Mouse (Mus musculus): ENCODE data around the gene Mylk2. TPM values are rescaled to one million over a fixed set of nuclear protein-coding genes. Genes with fewer than 3 reads are reported as not detected.

Gene Mylk2
- total and polyA plus RNA-seq, 3 experiments: not detected

GRCm38 (mm10) chr2:152928219-152928987 is 17.3 kb downstream of the Mylk2 start:
- no peak overlapping the region for H3K9ac ChIP-seq (ENCODE audit: control insufficient read depth, low read depth, low read length, poor library complexity, severe bottlenecking)
- H3K4me3 ChIP-seq (ENCODE audit: control insufficient read depth in 1 of 2, insufficient read depth in 1 of 2, low read depth in 2 of 2, low read length in 2 of 2): no peak overlapping the region
- no peaks in the 10 kb centered on the region for H3K79me2 ChIP-seq (ENCODE audit: control insufficient read depth, insufficient read depth, low read length, poor library complexity)
- no peak for TF ChIP-seq EP300 (IDR thresholded peaks at IDR 0.05; ENCODE audit: low read depth in 1 of 2, low read length in 2 of 2)
- TF ChIP-seq ZMIZ1 (IDR thresholded peaks at IDR 0.05; ENCODE audit: low read depth, low read length): no peak
- no peak for TF ChIP-seq TCF12 (IDR thresholded peaks at IDR 0.05; ENCODE audit: low read depth, low read length)
- TF ChIP-seq GABPA (IDR thresholded peaks at IDR 0.05; ENCODE audit: low read depth, low read length): no peak
- no peak for TF ChIP-seq HCFC1 (IDR thresholded peaks at IDR 0.05; ENCODE audit: low read depth, low read length)
- TF ChIP-seq ZC3H11A (IDR thresholded peaks at IDR 0.05; ENCODE audit: low read depth, low read length): no peak
- TF ChIP-seq CTCF (IDR thresholded peaks at IDR 0.05 in 2 of 3, conservative IDR thresholded peaks at IDR 0.05 in 1 of 3; ENCODE audit: control insufficient read depth in 1 of 3, insufficient read depth in 1 of 3, low read depth in 2 of 3, low read length in 3 of 3, poor library complexity in 1 of 3, severe bottlenecking in 1 of 3): no peak
- no peak for TF ChIP-seq POLR2A (IDR thresholded peaks at IDR 0.05; ENCODE audit: control insufficient read depth in 1 of 2, insufficient read depth in 1 of 2, low read depth in 1 of 2, low read length in 2 of 2, poor library complexity in 1 of 2)
- no peak overlapping the region for H3K27ac ChIP-seq (ENCODE audit: control insufficient read depth, low read depth, low read length)
- no peaks in the 10 kb centered on the region for H3K36me3 ChIP-seq (ENCODE audit: control insufficient read depth in 1 of 2, insufficient read depth in 2 of 2, low read length in 2 of 2)
- DNase-seq (ENCODE audit: low read depth, low spot score): no peak
- H3K27me3 ChIP-seq (ENCODE audit: control insufficient read depth in 1 of 2, insufficient read depth in 2 of 2, low read length in 2 of 2): no peaks in the 10 kb centered on the region
- H3K4me1 ChIP-seq (ENCODE audit: control insufficient read depth in 1 of 2, insufficient read depth in 2 of 2, low read length in 2 of 2): no peaks in the 10 kb centered on the region
- H3K9me3 ChIP-seq (replicated peaks; ENCODE audit: insufficient read depth, low read length): no peaks in the 10 kb centered on the region

- no peak for DNase-seq (ENCODE audit: low read depth, low spot score)
- no peaks in the 10 kb centered on the region for H3K9me3 ChIP-seq (replicated peaks; ENCODE audit: insufficient read depth, low read length)
- H3K36me3 ChIP-seq (ENCODE audit: control insufficient read depth in 1 of 2, insufficient read depth in 2 of 2, low read length in 2 of 2): no peaks in the 10 kb centered on the region
- H3K27me3 ChIP-seq (ENCODE audit: control insufficient read depth in 1 of 2, insufficient read depth in 2 of 2, low read length in 2 of 2): no peaks in the 10 kb centered on the region
- no peak overlapping the region for H3K27ac ChIP-seq (ENCODE audit: control insufficient read depth, low read depth, low read length)
- TF ChIP-seq POLR2A (IDR thresholded peaks at IDR 0.05; ENCODE audit: control insufficient read depth in 1 of 2, insufficient read depth in 1 of 2, low read depth in 1 of 2, low read length in 2 of 2, poor library complexity in 1 of 2): no peak
- TF ChIP-seq ETS1 (IDR thresholded peaks at IDR 0.05; ENCODE audit: low read depth, low read length): no peak
- no peak for TF ChIP-seq RAD21 (IDR thresholded peaks at IDR 0.05; ENCODE audit: low read depth, low read length)
- TF ChIP-seq SMC3 (IDR thresholded peaks at IDR 0.05; ENCODE audit: low read depth, low read length): no peak
- TF ChIP-seq TBP (IDR thresholded peaks at IDR 0.05; ENCODE audit: low read depth, low read length): no peak
- TF ChIP-seq MAFK (IDR thresholded peaks at IDR 0.05; ENCODE audit: borderline replicate concordance, low read depth, low read length): no peak
- no peak for TF ChIP-seq GABPA (IDR thresholded peaks at IDR 0.05; ENCODE audit: low read depth, low read length)
- no peak for TF ChIP-seq TAL1 (IDR thresholded peaks at IDR 0.05; ENCODE audit: low read length)
- TF ChIP-seq CHD1 (IDR thresholded peaks at IDR 0.05; ENCODE audit: low read depth, low read length): no peak
- no peak for TF ChIP-seq MYB (IDR thresholded peaks at IDR 0.05; ENCODE audit: low read depth, low read length)
- no peak for TF ChIP-seq MYC (IDR thresholded peaks at IDR 0.05; ENCODE audit: low read depth, low read length)
- no peak for TF ChIP-seq TCF12 (IDR thresholded peaks at IDR 0.05; ENCODE audit: low read depth, low read length)
- TF ChIP-seq SIN3A (IDR thresholded peaks at IDR 0.05; ENCODE audit: low read length): no peak
- no peak for TF ChIP-seq JUND (IDR thresholded peaks at IDR 0.05; ENCODE audit: low read depth, low read length)
- TF ChIP-seq ZMIZ1 (IDR thresholded peaks at IDR 0.05; ENCODE audit: low read depth, low read length): no peak
- no peak for TF ChIP-seq KAT2A (conservative IDR thresholded peaks at IDR 0.05; ENCODE audit: low read depth, low read length)
- no peak for TF ChIP-seq ZNF384 (IDR thresholded peaks at IDR 0.05; ENCODE audit: low read depth, low read length)
- no peak for TF ChIP-seq MEF2A (IDR thresholded peaks at IDR 0.05; ENCODE audit: extremely low read depth, insufficient replicate concordance, low read depth, low read length, poor library complexity, severe bottlenecking)
- H3K79me2 ChIP-seq (ENCODE audit: control insufficient read depth, insufficient read depth, low read length, poor library complexity): no peaks in the 10 kb centered on the region
- no peak overlapping the region for H3K9ac ChIP-seq (ENCODE audit: control insufficient read depth, low read depth, low read length, poor library complexity, severe bottlenecking)
- H3K4me3 ChIP-seq (ENCODE audit: control insufficient read depth in 1 of 2, insufficient read depth in 1 of 2, low read depth in 2 of 2, low read length in 2 of 2): no peak overlapping the region
- no peaks in the 10 kb centered on the region for H3K4me1 ChIP-seq (ENCODE audit: control insufficient read depth in 1 of 2, insufficient read depth in 2 of 2, low read length in 2 of 2)
These were observed 17.8 kb downstream of the Mylk2 start for GRCm38 (mm10) chr2:152928988-152929370.
